Mouse (Mus musculus) cortical plate, adult 2 months (tissue): ENCODE measurements around the gene Fn3k.

ENCODE experiments used
- CTCF ChIP-seq: fragments of 200-500 bp; IDR thresholded peaks from 2 replicates; pipeline ENCODE4 v1.5.1; 2011; ENCODE audit warnings: mild to moderate bottlenecking, control low read depth, low read length; ENCODE audit not compliant: insufficient read depth; ENCODE audit errors: extremely low read depth
- POLR2A ChIP-seq: fragments of 200-500 bp; IDR thresholded peaks from 2 replicates; pipeline ENCODE4 v1.6.1; 2011; ENCODE audit warnings: mild to moderate bottlenecking, low read length, control low read depth; ENCODE audit not compliant: insufficient read depth; ENCODE audit errors: extremely low read depth

DNA sequence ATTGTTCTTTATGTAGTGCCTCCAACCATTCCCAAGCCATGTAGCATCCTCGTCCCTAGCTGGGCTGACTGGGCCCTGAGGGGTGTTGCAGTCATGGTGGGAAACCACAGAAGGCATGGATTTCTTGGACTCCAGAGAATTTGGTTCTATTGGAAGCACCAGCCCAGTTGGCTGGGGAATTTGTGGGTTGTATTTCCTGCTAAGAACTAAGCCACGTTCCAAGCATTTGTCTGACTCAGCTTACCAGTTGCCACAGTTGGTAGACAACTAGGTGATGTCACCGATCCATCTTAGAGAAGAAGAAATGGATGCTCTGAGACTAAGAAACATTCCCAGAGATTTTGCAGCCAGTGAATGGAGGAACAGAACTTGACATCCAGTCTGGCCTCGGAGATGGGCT, 6.9 kb downstream of the Fn3k start:
- TF ChIP-seq CTCF (no peak), POLR2A (no peak)
